Mouse (Mus musculus) heart, adult 2 months (tissue): ENCODE data around the gene Cyct. TPM values are rescaled to one million over a fixed set of nuclear protein-coding genes. Genes with fewer than 3 reads are reported as not detected.

ENCODE experiments used
- DNase-seq, 2 experiments: peaks; one replicate each; pipeline ENCODE4 v3.0.0; 2021
- H3K27ac ChIP-seq: fragments of 200-600 bp; 2 replicates; pipeline ENCODE4 v1.8.1; 2022
- H3K27me3 ChIP-seq: fragments of 200-500 bp; 2 replicates; pipeline ENCODE4 v1.6.1; 2012; ENCODE audit warnings: mild to moderate bottlenecking, low read length, inconsistent platforms, mixed read lengths; ENCODE audit not compliant: control insufficient read depth, insufficient read depth
- H3K36me3 ChIP-seq: fragments of 200-500 bp; 2 replicates; pipeline ENCODE4 v1.6.1; 2012; ENCODE audit warnings: low read length, inconsistent platforms; ENCODE audit not compliant: control insufficient read depth, insufficient read depth
- H3K4me1 ChIP-seq: fragments of 200-500 bp; 2 replicates; pipeline ENCODE4 v1.6.1; 2011; ENCODE audit warnings: low read length; ENCODE audit not compliant: control insufficient read depth, insufficient read depth
- H3K4me3 ChIP-seq: fragments of 200-600 bp; 2 replicates; pipeline ENCODE4 v1.8.1; 2022
- H3K79me2 ChIP-seq: fragments of 200-500 bp; replicated peaks from 2 replicates; pipeline ENCODE4 v1.6.1; 2012; ENCODE audit warnings: mild to moderate bottlenecking, inconsistent platforms, low read length, moderate library complexity, mixed read lengths; ENCODE audit not compliant: control insufficient read depth, insufficient read depth
- H3K9ac ChIP-seq: fragments of 200-500 bp; 2 replicates; pipeline ENCODE4 v1.6.1; 2012; ENCODE audit warnings: low read depth, mild to moderate bottlenecking, control low read depth, inconsistent platforms, low read length, mixed read lengths
- CTCF ChIP-seq: fragments of 200-600 bp; IDR thresholded peaks from 2 replicates; pipeline ENCODE4 v1.8.1; 2022; ENCODE audit warnings: antibody characterized with exemption, mild to moderate bottlenecking, moderate library complexity
- EP300 ChIP-seq: fragments of 200-500 bp; IDR thresholded peaks from 2 replicates; pipeline ENCODE4 v1.6.1; 2011; ENCODE audit warnings: low read depth, low read length, control low read depth; ENCODE audit not compliant: insufficient read depth
- POLR2A ChIP-seq: fragments of 200-500 bp; IDR thresholded peaks from 2 replicates; pipeline ENCODE4 v1.6.1; 2011; ENCODE audit warnings: mild to moderate bottlenecking, low read depth, low read length, control low read depth; ENCODE audit not compliant: insufficient read depth
- WGBS: fragments of 180-500 bp; shearing (Covaris S2); methylation state at CpG from one replicate; pipeline ENCODE4 v1.1.7; 2018; 5-methylcytosine and 5-hydroxymethylcytosine counted together
- intact Hi-C: fragments of 180-260 bp; cut with DNase I; formaldehyde crosslinking; loops from one replicate; pipeline ENCODE4 v1.15.1; 2025
- polyA plus RNA-seq: library from polyadenylated mRNA; depleted of rRNA; stranded (reverse); fragments of >200 nt; gene quantifications from 2 replicates; pipeline ENCODE4 v1.2.3, GENCODE M21; 2012
- total RNA-seq, 2 experiments: library from RNA; stranded (reverse); gene quantifications; 2 replicates each; pipeline ENCODE4 v1.2.3; 2021

Gene Cyct
- total and polyA plus RNA-seq, 3 experiments = 0.73 TPM; not detected in 2

GRCm38 (mm10) chr2:76347839-76348238 lies 12.4 kb downstream of the Cyct start:
- intact Hi-C loops = no loop called here
- WGBS = 71% methylated on average over 6 of the region's 6 CpGs

DNA sequence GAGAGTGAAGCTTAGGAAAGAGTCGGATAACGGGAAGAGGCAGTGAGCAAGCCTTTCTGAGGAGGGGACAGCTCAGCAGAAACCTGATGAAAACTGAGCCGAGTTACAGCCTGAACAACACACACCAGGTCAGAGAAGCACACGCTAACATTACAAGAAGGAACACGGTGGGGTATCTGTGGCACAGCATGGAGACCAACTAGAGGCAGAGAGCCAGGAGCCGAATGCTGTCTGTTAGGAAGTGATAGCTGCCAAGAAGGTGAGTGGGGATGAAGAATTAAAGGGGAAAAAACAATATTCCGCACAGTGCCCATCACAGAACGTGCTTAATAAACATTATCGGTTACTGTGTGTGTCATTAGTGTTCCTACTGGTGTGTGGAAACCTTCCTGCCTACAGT lies 18.1 kb downstream of the Cyct start:
- no peak for DNase-seq
- Histone ChIP-seq H3K4me3 (no peak overlapping the region), H3K36me3 (no peaks in the 10 kb centered on the region), H3K79me2 (no peaks in the 10 kb centered on the region), H3K27me3 (peaks cover 2% of the 10 kb centered on the region; the same call in 1 of the 2 replicates), H3K4me1 (no peaks in the 10 kb centered on the region), H3K27ac (no peak overlapping the region), H3K9ac (no peak overlapping the region)
- 83% methylated on average over 9 of the region's 9 CpGs for WGBS
- intact Hi-C loops = no loop called here
- TF ChIP-seq EP300 (no peak), CTCF (no peak), POLR2A (no peak)

More at GRCm38 (mm10) chr2:76347839-76348238, 12.4 kb downstream of the Cyct start:
- Histone ChIP-seq H3K79me2 (no peaks in the 10 kb centered on the region), H3K9ac (no peak overlapping the region), H3K4me3 (no peak overlapping the region), H3K27ac (no peak overlapping the region), H3K36me3 (no peaks in the 10 kb centered on the region), H3K27me3 (no peaks in the 10 kb centered on the region), H3K4me1 (no peaks in the 10 kb centered on the region)
- DNase-seq = no peak
- no peak for TF ChIP-seq CTCF
- TF ChIP-seq POLR2A = no peak
- TF ChIP-seq EP300 = no peak

DNA sequence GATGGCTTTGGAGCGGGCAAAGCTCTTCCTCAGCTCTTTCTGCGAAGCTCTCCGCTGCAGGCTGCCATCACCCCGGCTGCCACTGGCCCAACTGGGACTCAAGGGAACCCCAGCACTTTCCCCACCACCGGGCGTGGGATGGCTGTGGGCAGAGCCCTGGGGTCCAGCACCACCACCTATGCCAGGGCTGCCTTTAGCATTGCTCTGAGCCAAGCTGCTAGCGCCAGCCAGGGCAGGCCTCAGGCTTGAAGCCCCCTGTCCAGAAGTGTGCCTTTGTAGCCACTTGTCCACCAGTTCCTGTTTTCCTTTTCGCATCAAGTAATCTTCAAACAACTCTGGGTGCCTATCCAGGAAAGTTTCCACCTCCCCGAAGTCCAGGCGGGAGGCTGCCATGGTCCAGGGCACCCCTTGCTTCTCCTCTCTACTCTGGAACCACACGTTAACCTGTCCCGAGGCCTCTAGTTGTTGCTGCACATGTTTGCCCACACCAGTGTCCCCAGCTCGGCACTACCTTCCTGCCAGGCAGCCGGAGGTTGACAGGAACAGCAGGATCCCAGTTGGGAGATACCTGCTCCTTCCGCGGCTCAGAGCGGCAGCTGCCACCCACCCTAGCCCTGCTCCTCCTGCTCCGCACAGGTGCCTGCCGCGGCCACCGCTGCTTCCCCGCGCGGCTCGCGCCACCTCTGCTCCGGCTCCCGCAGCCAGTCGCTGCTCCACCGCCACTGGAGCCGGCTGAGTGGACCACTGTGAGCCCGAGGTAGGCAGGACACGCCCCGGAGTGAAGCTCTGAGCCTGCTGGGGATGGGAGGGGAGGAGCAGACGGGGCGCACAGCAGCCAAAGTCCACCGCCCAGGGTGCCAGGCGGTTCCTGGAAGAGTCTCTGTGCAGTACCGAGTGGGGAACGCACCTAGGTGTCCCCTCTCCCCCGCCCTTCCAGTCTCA lies 21.8 kb downstream of the Cyct start, which contains the start of gene Pde11a:
Gene Pde11a, minus strand, starts transcription at position 560 of the 942 bp plus-strand sequence.
- H3K4me3 ChIP-seq = peak within 1 kb of the TSS; percentile 24; the same call in 1 of the 2 replicates
- intact Hi-C loops = no loop called here
- peak within 1 kb of the TSS; percentile 57 for H3K9ac ChIP-seq
- H3K27ac ChIP-seq = no peak within 1 kb of the TSS
- no peaks in the 10 kb centered on the region for H3K4me1 ChIP-seq
- WGBS = 18% methylated on average over 41 of the region's 41 CpGs
- TF ChIP-seq EP300 = no peak
- TF ChIP-seq POLR2A = no peak
- TF ChIP-seq CTCF = no peak
- peak; percentile 7 to 21 for DNase-seq
- H3K27me3 ChIP-seq = peaks cover 2% of the 10 kb centered on the region; the same call in 1 of the 2 replicates
- H3K79me2 ChIP-seq = no peaks in the 10 kb centered on the region
- no peaks in the 10 kb centered on the region for H3K36me3 ChIP-seq

GRCm38 (mm10) chr2:76334596-76334995 lies 25.7 kb downstream of the Cyct start:
- no peaks in the 10 kb centered on the region for H3K79me2 ChIP-seq
- no peak overlapping the region for H3K27ac ChIP-seq
- no peak overlapping the region for H3K4me3 ChIP-seq
- no peak overlapping the region for H3K9ac ChIP-seq
- H3K4me1 ChIP-seq = no peaks in the 10 kb centered on the region
- peaks cover 2% of the 10 kb centered on the region; the same call in 1 of the 2 replicates for H3K27me3 ChIP-seq
- TF ChIP-seq POLR2A (no peak), EP300 (no peak), CTCF (peak; percentile 27)
- no peak for DNase-seq
- no peaks in the 10 kb centered on the region for H3K36me3 ChIP-seq
- WGBS = 81% methylated on average over 5 of the region's 5 CpGs
- intact Hi-C loops = no loop called here

DNA sequence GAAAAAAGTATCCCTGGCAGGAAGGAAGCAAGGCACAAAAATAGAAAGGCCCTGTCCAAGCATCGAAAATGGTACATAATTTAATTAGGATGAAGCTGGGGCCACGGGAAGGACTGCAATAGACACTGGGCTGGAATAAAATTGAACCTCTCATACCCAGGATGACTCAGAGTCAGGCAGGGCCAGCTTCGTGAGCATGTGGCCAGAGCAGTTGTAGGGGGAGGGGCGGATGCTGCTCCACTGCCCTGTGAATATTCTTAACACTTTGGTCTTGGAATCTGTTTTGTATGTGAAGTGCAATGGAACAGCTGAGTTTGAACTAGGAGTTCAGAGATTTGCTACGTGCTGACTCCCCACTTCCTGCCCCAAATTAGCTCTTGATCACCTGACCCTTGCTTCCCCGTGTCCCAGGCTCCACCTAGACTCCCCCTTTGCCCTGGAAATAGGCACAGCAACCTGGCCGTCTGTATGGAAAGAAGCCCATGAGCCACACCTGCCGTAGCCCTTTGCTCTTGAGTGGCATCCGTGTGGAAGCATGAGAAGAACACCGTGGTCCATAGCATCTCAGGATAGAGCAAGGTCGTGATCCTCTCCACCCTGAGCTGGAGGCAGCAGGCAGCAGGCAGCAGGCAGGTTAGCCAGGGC lies 28.0 kb downstream of the Cyct start:
- intact Hi-C loops = no loop called here

DNA sequence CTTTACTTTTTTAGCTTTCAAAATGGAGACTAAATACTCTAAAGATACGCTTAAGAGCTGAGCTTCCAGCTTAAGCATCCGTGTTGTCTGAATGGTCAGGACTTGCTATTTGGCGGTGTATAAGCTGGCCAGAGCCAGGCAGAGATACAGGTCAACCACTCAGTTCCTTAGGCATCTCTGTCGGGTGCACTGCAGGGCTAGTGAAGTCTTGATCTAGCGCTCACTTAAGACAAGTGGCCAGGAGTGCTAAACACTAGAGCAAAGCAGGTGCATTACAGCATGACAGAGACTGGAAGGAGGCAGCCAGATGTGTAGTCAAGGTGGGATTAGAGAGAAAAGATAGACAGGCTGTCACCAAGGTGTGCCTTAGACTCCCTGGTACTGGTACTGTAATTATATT lies 30.2 kb downstream of the Cyct start:
- H3K79me2 ChIP-seq = no peaks in the 10 kb centered on the region
- no peaks in the 10 kb centered on the region for H3K4me1 ChIP-seq
- no peak overlapping the region for H3K4me3 ChIP-seq
- no peaks in the 10 kb centered on the region for H3K27me3 ChIP-seq
- H3K27ac ChIP-seq = no peak overlapping the region
- TF ChIP-seq EP300 (no peak), CTCF (no peak), POLR2A (no peak)
- no peaks in the 10 kb centered on the region for H3K36me3 ChIP-seq
- no peak overlapping the region for H3K9ac ChIP-seq
- intact Hi-C loops = no loop called here
- WGBS = 84% methylated on average over 5 of the region's 5 CpGs
- no peak for DNase-seq

More for the DNA sequence above, 28.0 kb downstream of the Cyct start:
- no peak overlapping the region for H3K9ac ChIP-seq
- TF ChIP-seq POLR2A (no peak), EP300 (no peak), CTCF (no peak)
- H3K4me1 ChIP-seq = no peaks in the 10 kb centered on the region
- no peaks in the 10 kb centered on the region for H3K79me2 ChIP-seq
- H3K27ac ChIP-seq = no peak overlapping the region
- H3K36me3 ChIP-seq = no peaks in the 10 kb centered on the region
- DNase-seq = no peak
- WGBS = 47% methylated on average over 11 of the region's 11 CpGs
- H3K4me3 ChIP-seq = no peak overlapping the region
- no peaks in the 10 kb centered on the region for H3K27me3 ChIP-seq
